Mouse (Mus musculus) gastrocnemius, postnatal 25 days (tissue): ENCODE measurements at regions not wholly inside any gene's neighbourhood (a gene's known extent, or its start where the extent isn't known, plus 50 kb on each side); places are given as distances from the start of the nearest gene placed in this dataset.

Experiments
- DNase-seq: peaks from one replicate; pipeline ENCODE4 v3.0.0; 2022

DNA sequence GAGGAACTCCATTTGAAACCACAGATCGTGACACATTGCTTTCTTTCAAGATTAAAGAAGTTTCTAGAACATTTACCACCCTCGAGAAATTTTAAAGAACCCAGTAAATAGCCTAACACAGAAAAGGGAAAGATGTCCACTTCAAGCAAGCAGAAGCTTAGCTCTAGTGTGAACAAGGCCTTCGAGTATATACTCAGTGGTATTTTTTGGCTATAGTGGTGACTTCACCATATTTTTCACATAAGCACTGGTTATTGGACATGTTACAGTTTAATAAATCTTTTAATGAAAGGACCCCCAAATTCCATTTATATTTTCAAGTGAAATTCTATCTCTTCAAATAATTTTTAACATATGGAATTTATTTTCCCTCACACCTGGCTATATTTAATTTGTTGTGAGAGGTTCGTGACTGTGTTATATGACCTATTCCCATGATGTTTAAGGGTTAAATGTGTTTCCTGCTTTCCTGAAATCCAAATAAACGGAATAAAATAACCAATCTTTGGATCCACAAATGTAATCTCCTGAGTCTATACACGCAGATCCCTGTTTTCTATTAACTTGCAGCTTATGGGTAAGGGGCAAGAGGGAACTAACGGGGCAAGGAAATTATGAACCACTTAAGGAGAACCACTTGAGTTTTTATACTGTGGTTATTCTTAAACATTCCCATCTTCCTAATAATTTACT lies 60.6 kb upstream of the Tas2r134 start:
- no peak for DNase-seq

DNA sequence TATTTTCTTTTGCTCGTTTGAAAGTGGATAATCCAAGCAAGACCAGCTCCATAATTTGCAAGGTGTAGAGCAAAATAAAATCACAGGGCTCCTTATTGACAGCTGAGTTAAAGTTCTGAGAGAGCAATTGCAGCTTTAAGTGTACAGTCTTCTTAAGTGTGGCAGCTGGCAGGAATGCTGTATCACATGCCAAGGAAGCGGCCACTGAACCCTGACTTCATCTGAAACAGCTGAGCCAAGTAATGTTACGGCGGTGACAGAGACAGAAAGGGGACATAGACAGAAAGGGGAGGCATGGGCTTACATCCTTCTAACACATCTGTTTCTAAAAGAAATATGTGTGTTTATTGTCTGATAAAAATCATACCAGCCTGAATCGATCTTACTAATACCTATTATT lies 63.4 kb upstream of the Tas2r134 start:
- no peak for DNase-seq

DNA sequence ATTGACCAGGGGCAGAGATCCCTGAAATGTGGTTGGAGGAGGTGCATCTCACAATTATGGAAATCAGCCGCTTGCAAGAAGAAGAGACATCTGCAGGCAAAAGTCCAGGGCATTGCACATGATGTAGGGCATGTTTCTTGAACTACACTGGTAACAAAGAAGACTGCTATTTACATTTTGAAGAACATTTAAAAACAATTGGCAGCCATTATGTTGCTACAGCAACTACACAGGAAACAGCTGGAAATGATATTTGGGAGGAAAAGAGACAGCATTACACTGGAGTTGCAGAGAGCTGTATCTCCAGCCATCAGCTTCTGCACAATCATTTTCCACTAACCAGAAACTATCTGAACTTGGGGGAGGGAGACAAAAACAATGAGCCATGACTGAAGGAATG lies 64.1 kb upstream of the Tas2r134 start:
- no peak for DNase-seq

DNA sequence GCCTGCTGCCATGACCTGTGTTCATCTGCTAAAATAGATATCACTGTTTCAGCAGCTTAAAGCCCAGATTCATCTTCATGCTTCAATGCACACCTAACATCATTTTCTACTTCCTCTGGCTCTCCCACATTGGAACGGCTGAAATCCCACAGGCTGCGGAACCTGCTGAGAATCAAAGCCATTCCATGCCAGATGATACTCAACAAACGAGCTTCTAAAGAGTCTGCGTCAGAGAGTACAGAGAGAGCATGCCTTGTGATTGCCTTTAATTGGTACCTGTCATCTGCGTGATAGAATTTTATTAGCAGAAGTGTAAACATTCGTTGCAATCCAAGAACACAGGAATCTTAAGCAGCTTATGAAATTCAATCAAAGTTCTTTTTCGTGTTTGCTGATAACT lies 76.4 kb upstream of the Tas2r134 start:
- no peak for DNase-seq

DNA sequence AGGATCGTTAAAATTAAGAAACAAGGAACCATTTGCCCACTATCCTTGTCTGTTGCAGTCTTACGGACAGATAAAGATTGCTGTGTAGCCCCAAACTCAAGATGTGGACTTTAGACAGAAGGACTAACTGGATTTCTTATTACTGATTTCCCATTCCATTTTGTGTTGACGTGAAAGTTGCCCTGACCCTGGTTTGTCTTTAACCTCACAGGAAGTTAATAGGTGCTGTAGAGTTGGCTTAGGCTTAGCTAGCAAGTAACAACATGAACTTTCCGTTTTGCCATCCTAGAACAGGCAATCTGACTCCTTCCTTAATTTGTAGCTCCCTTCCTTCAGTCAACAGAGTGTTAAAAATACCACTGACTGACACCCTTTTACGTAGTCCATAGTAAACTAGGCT lies 78.2 kb upstream of the Tas2r134 start:
- DNase-seq: no peak

DNA sequence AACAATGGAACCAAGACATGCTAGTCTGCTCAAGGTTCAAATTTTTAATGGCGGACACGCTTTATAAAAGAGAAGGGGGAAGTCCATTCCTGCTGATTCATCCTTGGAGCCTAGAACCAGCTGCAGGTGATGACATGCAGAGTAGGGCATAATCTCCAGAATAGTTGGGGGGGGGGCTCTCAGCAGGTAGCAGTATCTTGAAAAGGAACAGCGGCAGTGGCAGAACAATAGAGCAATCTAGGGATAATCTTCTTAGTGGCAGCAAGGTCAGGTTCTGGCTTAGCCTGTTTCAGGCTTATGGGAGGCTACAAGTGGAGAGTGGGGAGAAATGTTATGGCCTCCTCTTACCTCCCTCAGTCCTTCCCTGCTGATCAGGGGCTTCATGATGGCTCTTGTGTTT lies 81.1 kb upstream of the Tas2r134 start:
- DNase-seq: no peak

DNA sequence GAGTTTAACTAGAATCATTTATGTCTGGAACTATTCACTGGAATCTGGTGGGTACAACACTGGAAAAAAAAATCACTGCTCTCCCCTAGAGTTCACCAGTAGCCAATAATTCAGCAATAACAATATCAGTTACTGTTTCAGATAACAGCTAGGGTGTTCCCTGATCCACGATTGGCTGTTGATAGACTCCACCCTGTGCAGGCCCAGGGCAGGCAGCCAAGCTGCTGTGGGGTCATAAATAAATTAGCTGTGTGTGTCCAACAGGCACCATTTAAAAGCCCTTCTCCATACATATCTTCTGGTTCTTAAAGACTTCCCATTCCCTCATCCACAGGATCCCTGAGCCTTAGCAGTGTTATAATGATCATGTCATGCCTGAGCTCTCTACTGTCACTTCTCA lies 83.4 kb upstream of the Tas2r134 start:
- no peak for DNase-seq

DNA sequence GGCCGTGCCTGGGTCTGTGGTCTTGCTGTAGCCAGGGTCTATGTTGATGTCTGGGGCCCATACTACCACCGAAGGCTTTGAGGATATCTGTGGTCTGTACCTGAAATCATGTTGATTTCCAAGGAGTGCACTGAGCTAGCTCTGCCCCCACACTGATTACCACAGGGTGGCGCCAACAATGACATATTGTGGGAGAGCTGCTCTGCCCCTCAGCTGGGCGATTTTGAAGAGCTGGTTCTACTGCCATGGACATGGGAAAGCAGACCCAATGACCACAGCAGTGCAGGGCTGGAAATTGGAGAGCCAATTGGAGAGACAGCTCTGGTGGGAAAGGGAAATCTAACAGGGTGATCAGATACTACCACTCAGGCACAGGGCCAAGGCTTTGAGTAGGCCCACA lies 85.0 kb upstream of the Tas2r134 start:
- no peak for DNase-seq

DNA sequence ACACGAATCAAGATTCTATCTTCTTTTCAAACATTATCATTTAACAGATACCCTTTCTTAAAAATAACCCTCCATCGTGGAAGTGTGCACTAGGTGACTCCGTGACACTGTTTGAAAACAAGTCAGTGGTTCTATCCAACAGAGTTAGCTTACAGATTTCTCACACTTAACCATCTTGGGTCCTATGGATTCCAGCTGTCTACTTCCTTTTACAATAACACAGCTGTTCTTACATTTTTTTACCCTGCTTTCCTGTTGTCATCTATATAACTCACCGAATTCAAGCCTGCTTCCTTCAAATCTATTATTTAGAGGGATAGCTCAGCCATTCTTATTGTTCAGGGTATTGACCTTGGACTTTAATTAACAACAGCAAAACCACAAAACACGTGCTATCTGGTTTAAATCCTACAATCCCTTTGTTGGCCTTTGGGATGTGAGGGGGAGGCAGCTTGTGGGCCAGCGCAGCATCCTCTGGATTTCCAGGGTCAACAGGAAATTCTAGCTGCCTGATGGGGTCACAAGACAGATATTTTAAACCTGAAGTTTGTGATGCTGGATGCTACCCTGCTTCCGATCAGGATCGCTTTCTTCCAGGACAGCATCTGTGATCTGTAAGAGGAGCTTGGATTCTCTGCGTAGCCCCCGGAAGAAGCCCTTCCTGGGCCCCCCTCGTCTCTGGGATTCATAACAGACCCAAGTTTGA lies 94.4 kb upstream of the Tas2r134 start:
- DNase-seq: no peak

DNA sequence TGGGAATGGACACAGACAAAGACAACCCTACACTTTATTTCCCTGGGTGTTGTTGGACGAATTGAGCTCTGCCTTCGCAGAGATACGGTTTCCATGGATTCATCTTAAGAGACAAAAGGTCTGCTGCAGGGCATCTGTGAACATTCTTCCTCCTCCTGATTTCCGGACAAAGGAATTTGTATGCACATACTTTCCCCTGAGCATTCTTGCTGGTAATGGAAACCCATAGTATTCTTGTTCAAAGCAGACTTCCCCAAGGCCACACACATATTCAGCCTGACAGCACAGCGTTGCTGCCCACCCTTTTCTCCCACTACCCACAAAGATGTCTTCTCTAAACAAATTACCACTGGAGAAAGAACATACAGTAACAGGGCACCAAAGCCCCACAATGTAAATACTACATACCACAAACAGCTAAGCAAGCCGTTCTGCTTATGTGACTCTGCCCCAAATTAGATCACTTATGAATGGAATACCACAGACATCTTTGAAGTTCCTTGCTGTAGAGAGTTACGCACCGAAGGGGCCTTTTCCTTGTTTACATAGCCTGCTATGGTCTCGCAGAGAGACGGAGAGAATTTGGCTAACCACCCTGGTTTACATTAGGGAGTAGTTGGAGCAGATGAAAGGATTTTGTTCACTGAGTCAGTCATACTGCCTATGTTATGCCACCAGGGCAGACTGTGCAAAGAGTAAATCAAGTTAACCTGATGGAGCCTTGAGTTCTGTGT lies 96.0 kb upstream of the Tas2r134 start:
- no peak for DNase-seq

DNA sequence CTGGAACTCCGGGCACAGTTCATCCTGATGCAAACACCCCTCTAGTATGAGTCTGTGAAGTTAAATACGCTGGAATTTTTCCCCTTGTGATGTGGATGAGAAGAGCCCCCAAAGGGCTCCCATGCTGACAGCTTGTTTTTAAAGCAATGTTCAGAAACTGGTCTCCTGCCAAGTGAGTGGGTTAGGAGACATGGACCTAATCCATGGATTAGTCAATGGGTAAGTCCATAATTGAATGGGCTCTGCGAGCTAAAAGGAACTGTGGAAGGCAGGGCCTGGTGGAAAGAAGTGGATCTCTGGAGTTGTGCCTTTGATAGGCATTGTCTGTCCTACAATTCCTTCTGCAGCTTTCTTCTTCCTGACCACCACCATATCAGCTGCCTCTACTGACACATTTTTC lies 104.5 kb upstream of the Tas2r134 start:
- DNase-seq: no peak

DNA sequence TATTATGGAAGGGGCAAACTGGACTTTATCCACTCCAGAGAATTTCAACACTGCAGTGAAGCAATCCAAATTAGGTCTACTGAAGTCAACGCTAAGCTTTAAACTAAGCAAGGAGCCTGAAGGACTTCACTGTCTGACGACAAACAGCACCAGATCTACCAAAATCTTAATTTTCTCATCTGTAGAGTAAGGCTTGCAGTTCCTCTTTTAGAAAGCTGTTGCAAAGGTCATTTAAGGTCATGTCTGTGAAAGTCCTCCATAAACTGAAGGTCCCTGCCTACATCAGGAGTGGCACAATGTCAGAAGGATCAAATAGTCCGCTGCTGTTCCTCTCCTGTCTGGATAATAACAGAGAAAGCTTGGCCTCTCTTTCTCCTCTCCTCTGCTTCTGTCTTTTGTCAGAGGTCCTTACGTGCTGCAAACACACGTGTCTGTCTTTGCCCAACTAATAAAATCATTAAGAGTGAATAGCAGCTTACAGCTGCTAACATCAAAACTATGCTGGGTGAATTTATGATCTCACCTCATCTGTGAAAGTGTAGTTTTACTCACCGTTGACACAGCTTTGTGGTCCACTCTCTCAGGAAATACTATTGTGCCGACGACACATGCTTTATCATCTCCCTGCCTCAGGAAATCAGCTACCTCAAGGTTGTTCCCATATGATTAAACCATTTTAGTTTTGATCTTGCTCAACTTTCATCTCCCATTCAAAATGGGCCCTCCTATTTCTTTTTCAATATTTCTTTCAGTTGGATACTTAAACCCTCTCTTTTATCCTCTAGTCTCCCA lies 117.9 kb upstream of the Tas2r134 start:
- DNase-seq: no peak

DNA sequence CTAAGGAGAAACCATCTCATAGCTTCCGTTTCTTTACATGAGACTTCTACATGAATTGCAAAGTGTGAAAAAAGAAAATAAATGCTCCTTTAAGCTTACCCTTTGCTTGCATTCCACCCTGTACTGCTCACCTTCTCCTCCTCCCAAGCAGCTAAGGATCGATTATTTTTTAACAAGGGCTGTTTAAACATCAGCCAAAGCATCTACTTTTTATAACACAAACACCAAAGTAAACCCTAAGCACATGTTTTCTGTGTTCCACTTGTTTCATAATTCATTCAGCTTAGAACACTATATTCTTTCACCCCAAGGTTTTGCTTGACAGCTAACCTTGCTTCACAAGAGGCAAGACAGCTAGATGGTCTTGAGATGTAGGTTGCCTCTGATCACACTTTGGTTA lies 129.4 kb upstream of the Tas2r134 start:
- DNase-seq: no peak

DNA sequence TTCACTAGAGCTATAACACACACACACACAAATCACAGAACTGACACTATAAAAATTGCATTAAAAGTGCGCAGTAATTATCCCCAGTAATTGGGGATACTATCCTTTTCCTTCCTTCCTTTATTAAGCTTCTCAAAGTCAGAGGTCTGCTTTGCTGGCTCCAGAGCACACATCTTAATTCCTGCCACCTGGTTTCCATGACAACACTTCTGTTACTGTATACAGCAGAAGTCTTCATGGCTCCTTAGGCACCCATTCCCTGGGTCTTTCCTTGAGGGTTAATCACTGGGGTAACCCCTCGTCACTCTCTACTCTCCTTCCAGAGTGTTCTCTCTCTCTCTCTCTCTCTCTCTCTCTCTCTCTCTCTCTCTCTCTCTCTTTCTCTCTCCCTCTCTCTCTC lies 153.6 kb upstream of the Tas2r134 start:
- no peak for DNase-seq

DNA sequence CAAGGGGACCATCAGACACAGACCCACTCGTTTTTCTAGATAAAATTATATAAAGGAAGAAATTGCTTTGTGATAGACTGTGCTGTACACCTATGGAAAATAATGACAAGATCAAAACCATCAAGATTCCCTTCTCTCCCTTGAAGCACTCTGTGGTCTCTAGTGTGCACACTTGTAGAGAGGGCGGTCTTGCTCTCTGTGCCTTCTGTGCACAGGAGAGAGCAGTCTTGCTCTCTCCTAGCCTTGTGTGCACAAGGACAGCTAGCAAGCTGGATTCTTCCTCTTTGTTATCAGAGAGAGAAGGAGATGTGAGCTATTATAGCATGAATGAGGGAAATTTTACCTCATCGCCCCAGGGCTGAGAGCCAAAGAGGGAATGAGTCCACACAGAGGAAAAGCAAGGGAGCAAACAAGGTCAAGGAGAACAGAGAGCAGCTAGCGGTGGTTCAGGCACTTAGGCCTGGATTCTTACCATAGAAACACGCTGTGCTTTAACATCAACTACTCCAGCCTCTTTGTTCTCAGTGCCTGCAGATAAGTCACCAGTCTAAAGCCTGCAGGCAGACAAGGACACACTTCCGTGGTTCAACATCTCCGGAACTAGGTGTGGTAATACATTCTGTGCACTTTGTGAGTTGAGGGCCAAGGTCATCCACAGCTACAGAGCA lies 160.2 kb upstream of the Tas2r134 start:
- no peak for DNase-seq

DNA sequence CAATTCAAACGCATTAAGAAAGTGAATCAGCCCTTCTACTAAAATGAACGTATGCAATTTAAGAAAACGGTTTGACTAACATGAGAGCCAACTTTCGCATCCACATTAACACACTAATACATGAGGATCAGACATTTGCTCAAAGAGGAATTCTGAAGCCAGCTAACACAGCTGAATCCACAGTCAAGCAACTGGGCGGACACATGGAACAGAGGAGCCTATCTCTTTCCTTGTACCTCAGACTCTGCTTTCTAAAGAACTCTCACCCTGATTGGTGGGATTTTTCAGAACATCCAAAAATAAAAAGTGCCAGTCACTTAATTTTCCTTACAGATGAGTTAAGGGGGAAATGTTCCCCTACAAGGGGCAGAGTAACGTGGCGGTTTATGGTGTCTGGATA lies 161.3 kb upstream of the Tas2r134 start:
- no peak for DNase-seq

DNA sequence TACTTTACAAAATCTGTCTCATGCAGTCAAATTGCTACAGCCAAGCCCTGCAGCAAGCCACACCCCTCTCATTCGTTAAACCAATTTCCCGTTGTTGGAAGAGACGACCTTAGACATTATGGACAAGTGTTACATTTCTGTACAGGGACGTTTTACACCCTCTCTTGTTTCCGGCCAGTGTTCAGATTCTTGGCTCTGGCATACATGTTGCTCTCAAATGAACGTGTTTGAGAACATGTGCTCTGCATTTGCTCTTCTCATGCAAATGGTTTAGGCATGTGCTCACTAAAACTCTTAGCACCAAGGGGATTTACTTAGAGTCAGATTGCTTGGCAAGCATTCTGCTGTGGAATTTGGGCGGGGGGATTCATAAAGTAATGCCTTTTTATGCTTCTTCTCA lies 161.7 kb upstream of the Tas2r134 start:
- DNase-seq: no peak

DNA sequence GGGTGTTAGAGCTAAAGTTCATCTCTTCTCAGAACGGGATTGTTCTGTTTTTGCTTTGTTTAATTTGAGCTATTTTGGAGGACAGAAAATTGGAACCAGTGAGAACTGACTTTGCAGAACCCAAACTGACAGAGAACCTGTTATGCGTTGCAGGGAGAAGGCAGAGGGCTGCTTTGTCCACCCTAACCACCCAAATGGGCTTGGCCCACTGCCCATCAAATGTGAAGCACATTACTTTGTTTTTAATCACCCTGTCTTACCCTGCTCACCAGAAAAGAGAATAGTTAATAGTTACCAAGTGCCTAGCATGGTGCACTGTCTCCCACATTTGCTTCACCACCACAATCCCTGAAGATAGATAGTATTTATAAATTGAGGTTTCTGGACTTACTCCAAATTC lies 163.0 kb upstream of the Tas2r134 start:
- no peak for DNase-seq

DNA sequence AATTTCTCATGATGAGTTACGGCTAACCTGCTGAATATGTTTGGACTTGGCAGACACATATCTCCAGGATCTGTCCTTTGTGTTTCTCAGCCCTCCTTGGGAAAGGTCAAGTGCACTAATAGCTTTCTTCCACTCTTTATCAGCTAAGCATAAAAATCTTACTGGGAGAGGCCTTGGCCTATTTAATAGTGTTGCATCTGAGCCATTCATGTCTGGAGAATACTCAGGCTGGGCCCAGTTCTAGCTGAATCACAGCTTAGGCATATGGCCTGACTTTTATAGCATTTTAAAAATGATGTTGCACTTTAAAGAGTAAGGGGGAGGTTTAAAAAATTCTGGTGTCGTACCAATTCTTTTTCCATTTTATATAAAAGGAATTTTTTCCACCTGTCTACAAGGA lies 166.4 kb upstream of the Tas2r134 start:
- no peak for DNase-seq

DNA sequence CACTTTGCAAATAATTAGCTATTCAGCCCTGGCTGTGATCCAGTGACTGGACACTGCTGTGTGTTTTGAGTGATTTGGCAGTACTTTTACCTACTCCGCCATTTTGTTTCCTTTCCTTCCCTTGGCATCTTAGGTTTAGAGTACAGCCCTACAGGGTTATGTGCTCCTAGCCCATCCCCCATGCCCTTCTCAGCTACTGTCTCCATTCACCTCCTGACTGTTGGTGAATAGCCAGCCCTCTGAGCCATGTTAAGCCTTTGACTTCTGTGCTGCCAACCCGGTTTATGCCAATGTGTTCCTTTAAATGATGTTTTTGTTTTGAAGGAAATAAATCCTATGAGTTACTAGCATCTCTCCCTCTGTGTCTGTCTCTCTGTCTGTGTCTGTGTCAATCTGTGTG lies 167.8 kb upstream of the Tas2r134 start:
- no peak for DNase-seq

DNA sequence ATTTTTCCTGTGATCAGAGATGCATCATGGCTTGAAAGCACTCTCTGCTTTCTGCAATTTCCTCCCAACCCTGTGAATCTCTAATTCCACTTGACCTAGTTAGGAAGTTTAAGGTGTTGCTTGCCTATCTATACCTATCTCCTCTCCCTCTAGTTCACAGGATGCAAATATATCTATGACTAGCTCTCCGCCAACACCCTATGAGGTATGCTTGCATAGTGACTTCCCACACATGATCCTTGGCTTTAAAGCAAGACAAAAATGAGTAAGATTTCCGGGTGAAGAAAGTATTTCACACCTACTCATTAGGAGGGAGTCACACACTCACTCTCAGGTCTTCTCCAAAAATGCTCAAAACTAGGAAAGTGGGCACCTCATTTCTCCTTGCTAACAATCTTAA lies 169.6 kb upstream of the Tas2r134 start:
- DNase-seq: no peak

DNA sequence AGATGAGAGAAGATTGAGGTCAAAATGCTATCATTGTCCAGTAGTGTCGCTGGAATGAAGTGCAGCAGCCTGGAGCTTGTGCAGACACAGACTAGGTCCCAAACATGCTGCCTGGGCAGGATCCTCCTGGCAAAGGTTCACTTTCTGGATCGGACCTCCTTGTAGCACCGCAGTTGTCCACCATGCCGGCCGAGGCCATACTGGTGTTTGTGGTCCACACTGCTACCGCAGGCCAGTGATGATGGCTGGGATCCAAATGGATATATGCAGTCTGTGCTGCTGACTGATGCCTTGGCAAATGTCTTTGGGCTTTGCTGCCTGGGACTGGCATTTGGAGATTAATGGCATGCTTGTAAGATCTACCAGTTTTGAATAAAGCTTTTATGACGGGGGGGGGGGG lies 174.5 kb upstream of the Tas2r134 start:
- DNase-seq: no peak
